Mouse (Mus musculus): Measurements from ENCODE around the gene Ust. TPM values are rescaled to one million over a fixed set of nuclear protein-coding genes. Genes with fewer than 3 reads are reported as not detected.

Ust gene
- polyA plus RNA-seq, 1 experiment = 11.7 TPM

- Histone ChIP-seq H3K4me1 (ENCODE audit: control insufficient read depth, insufficient read depth, low read length) (no peaks in the 10 kb centered on the region), H3K4me3 (ENCODE audit: insufficient read depth, low read length) (no peak overlapping the region), H3K27ac (ENCODE audit: insufficient read depth, low read length) (no peak overlapping the region)
- no peak for TF ChIP-seq CTCF (IDR thresholded peaks at IDR 0.05; ENCODE audit: borderline replicate concordance, insufficient read depth, low read length)
These were observed 219.5 kb downstream of the Ust start for GRCm38 (mm10) chr10:8299166-8299565.

- TF ChIP-seq CTCF (IDR thresholded peaks at IDR 0.05; ENCODE audit: borderline replicate concordance, insufficient read depth, low read length) (no peak), POLR2A (IDR thresholded peaks at IDR 0.05; ENCODE audit: low read depth, low read length) (no peak)
- H3K27ac ChIP-seq (ENCODE audit: insufficient read depth, low read length) = no peak overlapping the region
- H3K4me1 ChIP-seq (ENCODE audit: control insufficient read depth, insufficient read depth, low read length) = no peaks in the 10 kb centered on the region
- H3K4me3 ChIP-seq (ENCODE audit: insufficient read depth, low read length) = no peak overlapping the region
These were observed 221.4 kb downstream of the Ust start for GRCm38 (mm10) chr10:8297214-8297613.

- H3K4me3 ChIP-seq (ENCODE audit: insufficient read depth, low read length) = no peak overlapping the region
- H3K4me1 ChIP-seq (ENCODE audit: control insufficient read depth, insufficient read depth, low read length) = no peaks in the 10 kb centered on the region
- TF ChIP-seq POLR2A (IDR thresholded peaks at IDR 0.05; ENCODE audit: low read depth, low read length) (no peak), CTCF (IDR thresholded peaks at IDR 0.05; ENCODE audit: borderline replicate concordance, insufficient read depth, low read length) (no peak)
- H3K27ac ChIP-seq (ENCODE audit: insufficient read depth, low read length) = no peak overlapping the region
These were observed 228.0 kb downstream of the Ust start for GRCm38 (mm10) chr10:8290661-8291060.

- Histone ChIP-seq H3K27ac (ENCODE audit: insufficient read depth, low read length) (no peak overlapping the region), H3K4me1 (ENCODE audit: control insufficient read depth, insufficient read depth, low read length) (no peaks in the 10 kb centered on the region), H3K4me3 (ENCODE audit: insufficient read depth, low read length) (no peak overlapping the region)
- TF ChIP-seq POLR2A (IDR thresholded peaks at IDR 0.05; ENCODE audit: low read depth, low read length) (no peak), CTCF (IDR thresholded peaks at IDR 0.05; ENCODE audit: borderline replicate concordance, insufficient read depth, low read length) (no peak)
These were observed 231.3 kb downstream of the Ust start for GRCm38 (mm10) chr10:8287350-8287791.

GRCm38 (mm10) chr10:8283991-8284390 lies 234.6 kb downstream of the Ust start:
- Histone ChIP-seq H3K4me1 (ENCODE audit: control insufficient read depth, insufficient read depth, low read length) (no peaks in the 10 kb centered on the region), H3K27ac (ENCODE audit: insufficient read depth, low read length) (no peak overlapping the region), H3K4me3 (ENCODE audit: insufficient read depth, low read length) (no peak overlapping the region)
- TF ChIP-seq CTCF (IDR thresholded peaks at IDR 0.05; ENCODE audit: borderline replicate concordance, insufficient read depth, low read length) = no peak
- no peak for TF ChIP-seq POLR2A (IDR thresholded peaks at IDR 0.05; ENCODE audit: low read depth, low read length)

GRCm38 (mm10) chr10:8277094-8277493 lies 241.5 kb downstream of the Ust start:
- TF ChIP-seq CTCF (IDR thresholded peaks at IDR 0.05; ENCODE audit: borderline replicate concordance, insufficient read depth, low read length) = no peak
- no peak for TF ChIP-seq POLR2A (IDR thresholded peaks at IDR 0.05; ENCODE audit: low read depth, low read length)
- no peak overlapping the region for H3K4me3 ChIP-seq (ENCODE audit: insufficient read depth, low read length)
- H3K27ac ChIP-seq (ENCODE audit: insufficient read depth, low read length) = no peak overlapping the region
- no peaks in the 10 kb centered on the region for H3K4me1 ChIP-seq (ENCODE audit: control insufficient read depth, insufficient read depth, low read length)

GRCm38 (mm10) chr10:8269681-8270080 lies 248.9 kb downstream of the Ust start:
- Histone ChIP-seq H3K4me1 (ENCODE audit: control insufficient read depth, insufficient read depth, low read length) (peaks cover 3% of the 10 kb centered on the region; the same call in 1 of the 2 replicates), H3K4me3 (ENCODE audit: insufficient read depth, low read length) (no peak overlapping the region), H3K27ac (ENCODE audit: insufficient read depth, low read length) (no peak overlapping the region)
- no peak for TF ChIP-seq CTCF (IDR thresholded peaks at IDR 0.05; ENCODE audit: borderline replicate concordance, insufficient read depth, low read length)
- no peak for TF ChIP-seq POLR2A (IDR thresholded peaks at IDR 0.05; ENCODE audit: low read depth, low read length)

GRCm38 (mm10) chr10:8259716-8260115 lies 258.9 kb downstream of the Ust start:
- TF ChIP-seq CTCF (IDR thresholded peaks at IDR 0.05; ENCODE audit: borderline replicate concordance, insufficient read depth, low read length) (no peak), POLR2A (IDR thresholded peaks at IDR 0.05; ENCODE audit: low read depth, low read length) (no peak)
- Histone ChIP-seq H3K4me1 (ENCODE audit: control insufficient read depth, insufficient read depth, low read length) (peaks cover 4% of the 10 kb centered on the region), H3K27ac (ENCODE audit: insufficient read depth, low read length) (peak overlapping the region; percentile 21), H3K4me3 (ENCODE audit: insufficient read depth, low read length) (no peak overlapping the region)

GRCm38 (mm10) chr10:8250005-8250404 lies 268.6 kb downstream of the Ust start:
- H3K4me1 ChIP-seq (ENCODE audit: control insufficient read depth, insufficient read depth, low read length) = no peaks in the 10 kb centered on the region
- TF ChIP-seq CTCF (IDR thresholded peaks at IDR 0.05; ENCODE audit: borderline replicate concordance, insufficient read depth, low read length) = no peak
- TF ChIP-seq POLR2A (IDR thresholded peaks at IDR 0.05; ENCODE audit: low read depth, low read length) = no peak

GRCm38 (mm10) chr10:8242336-8242735 lies 276.3 kb downstream of the Ust start:
- no peak overlapping the region for H3K4me3 ChIP-seq (ENCODE audit: insufficient read depth, low read length)
- no peaks in the 10 kb centered on the region for H3K4me1 ChIP-seq (ENCODE audit: control insufficient read depth, insufficient read depth, low read length)
- no peak for TF ChIP-seq POLR2A (IDR thresholded peaks at IDR 0.05; ENCODE audit: low read depth, low read length)
- peak; percentile 56; the same call in 1 of the 2 replicates for TF ChIP-seq CTCF (IDR thresholded peaks at IDR 0.05; ENCODE audit: borderline replicate concordance, insufficient read depth, low read length)
- H3K27ac ChIP-seq (ENCODE audit: insufficient read depth, low read length) = no peak overlapping the region

More at GRCm38 (mm10) chr10:8250005-8250404, 268.6 kb downstream of the Ust start:
- Histone ChIP-seq H3K27ac (ENCODE audit: insufficient read depth, low read length) (no peak overlapping the region), H3K4me3 (ENCODE audit: insufficient read depth, low read length) (no peak overlapping the region)

GRCm38 (mm10) chr10:8240703-8241102 lies 277.9 kb downstream of the Ust start:
- no peak overlapping the region for H3K27ac ChIP-seq (ENCODE audit: insufficient read depth, low read length)
- TF ChIP-seq POLR2A (IDR thresholded peaks at IDR 0.05; ENCODE audit: low read depth, low read length) (no peak), CTCF (IDR thresholded peaks at IDR 0.05; ENCODE audit: borderline replicate concordance, insufficient read depth, low read length) (no peak)
- H3K4me3 ChIP-seq (ENCODE audit: insufficient read depth, low read length) = no peak overlapping the region
- H3K4me1 ChIP-seq (ENCODE audit: control insufficient read depth, insufficient read depth, low read length) = no peaks in the 10 kb centered on the region
